Mouse (Mus musculus) testis, adult 2 months (tissue): ENCODE results near the gene Mier2.

Source experiments
- CTCF ChIP-seq: fragments of 200-500 bp; IDR thresholded peaks from 2 replicates; pipeline ENCODE4 v1.5.1; 2012; ENCODE audit warnings: low read depth, mild to moderate bottlenecking, inconsistent platforms, low read length, moderate library complexity; ENCODE audit not compliant: control insufficient read depth, insufficient read depth, insufficient replicate concordance
- POLR2A ChIP-seq: fragments of 200-500 bp; IDR thresholded peaks from 2 replicates; pipeline ENCODE4 v1.6.1; 2012; ENCODE audit warnings: low read depth, mild to moderate bottlenecking, inconsistent platforms, low read length, moderate library complexity; ENCODE audit not compliant: control insufficient read depth

GRCm38 (mm10) chr10:79587752-79588126 is 32.7 kb upstream of the Mier2 start:
- TF ChIP-seq CTCF (no peak), POLR2A (no peak)
